Mouse (Mus musculus) midbrain, embryonic 14.5 days (tissue): Measurements from ENCODE around the gene Proser2. TPM values are rescaled to one million over a fixed set of nuclear protein-coding genes. Genes with fewer than 3 reads are reported as not detected.

ENCODE experiments used
- ATAC-seq: fragments of 200-750 bp; cut with Nextera tagmentation; 2 replicates; pipeline ENCODE4 v1.8.0; 2017; ENCODE audit warnings: moderate number of reproducible peaks, moderate library complexity; ENCODE audit not compliant: low FRiP score, low TSS enrichment
- DNase-seq: peaks from one replicate; pipeline ENCODE4 v3.0.0-alpha.2; 2015
- H3K27ac ChIP-seq: fragments of 300-500 bp; sonication (generic); replicated peaks from 2 replicates; pipeline ENCODE4 v1.5.1; 2014; ENCODE audit warnings: mild to moderate bottlenecking, low read depth, low read length, moderate library complexity
- H3K27me3 ChIP-seq: fragments of 300-500 bp; sonication (generic); 2 replicates; pipeline ENCODE4 v1.6.1; 2014; ENCODE audit warnings: low read length, control low read depth, mixed read lengths; ENCODE audit not compliant: control insufficient read depth, insufficient read depth
- H3K36me3 ChIP-seq: fragments of 300-500 bp; sonication (generic); 2 replicates; pipeline ENCODE4 v1.6.1; 2014; ENCODE audit warnings: low read length, control low read depth; ENCODE audit not compliant: control insufficient read depth, insufficient read depth
- H3K4me1 ChIP-seq: fragments of 300-500 bp; sonication (generic); 2 replicates; pipeline ENCODE4 v1.6.1; 2014; ENCODE audit warnings: mild to moderate bottlenecking, antibody characterized with exemption, low read length, control low read depth; ENCODE audit not compliant: control insufficient read depth, insufficient read depth
- H3K4me2 ChIP-seq: fragments of 300-500 bp; sonication (generic); 2 replicates; pipeline ENCODE4 v1.6.1; 2014; ENCODE audit warnings: mild to moderate bottlenecking, low read length, moderate library complexity
- H3K4me3 ChIP-seq: fragments of 300-500 bp; sonication (generic); replicated peaks from 2 replicates; pipeline ENCODE4 v1.5.1; 2014; ENCODE audit warnings: low read depth, low read length
- H3K9ac ChIP-seq: fragments of 300-500 bp; sonication (generic); replicated peaks from 2 replicates; pipeline ENCODE4 v1.6.1; 2014; ENCODE audit warnings: mild to moderate bottlenecking, low read length, moderate library complexity
- H3K9me3 ChIP-seq: fragments of 300-500 bp; sonication (generic); 2 replicates; pipeline ENCODE4 v1.6.1; 2016; ENCODE audit warnings: low read length, control low read depth, mixed read lengths; ENCODE audit not compliant: control insufficient read depth
- WGBS: fragments of 180-500 bp; shearing (Covaris S2); extraction: QIAGEN DNeasy Blood & Tissue Kit; methylation state at CpG from one replicate; pipeline ENCODE4 v1.1.7; 2014; 5-methylcytosine and 5-hydroxymethylcytosine counted together
- polyA plus RNA-seq: library from polyadenylated mRNA; unstranded; fragments of >200 nt; fragmentation: Nextera tagmentation; extraction: Ambion mirVana; gene quantifications from 2 replicates; pipeline ENCODE4 v1.2.1, GENCODE M21; 2014

Proser2 gene
- polyA plus RNA-seq, 1 experiment from 2014 or later, result 4.1 TPM

GRCm38 (mm10) chr2:6162366-6163040 lies 32.5 kb upstream of the Proser2 start:
- Histone ChIP-seq H3K4me1 (no peaks in the 10 kb centered on the region), H3K9ac (no peak overlapping the region), H3K27me3 (no peaks in the 10 kb centered on the region), H3K36me3 (no peaks in the 10 kb centered on the region), H3K4me2 (no peak overlapping the region), H3K27ac (no peak overlapping the region), H3K4me3 (no peak overlapping the region), H3K9me3 (no peaks in the 10 kb centered on the region)
- WGBS, result 66% methylated on average over 6 of the region's 6 CpGs
- DNase-seq (no peak), ATAC-seq (no peak)

- WGBS, result 47% methylated on average over 2 of the region's 2 CpGs
- no peaks in the 10 kb centered on the region for H3K36me3 ChIP-seq
- H3K9ac ChIP-seq, result no peak overlapping the region
- H3K27ac ChIP-seq, result no peak overlapping the region
- no peaks in the 10 kb centered on the region for H3K27me3 ChIP-seq
- no peak overlapping the region for H3K4me2 ChIP-seq
- DNase-seq (no peak), ATAC-seq (no peak)
- H3K4me3 ChIP-seq, result no peak overlapping the region
- H3K9me3 ChIP-seq, result no peaks in the 10 kb centered on the region
- no peaks in the 10 kb centered on the region for H3K4me1 ChIP-seq
Measured at GRCm38 (mm10) chr2:6159735-6160134, 29.7 kb upstream of the Proser2 start.

- Histone ChIP-seq H3K27me3 (no peaks in the 10 kb centered on the region), H3K36me3 (no peaks in the 10 kb centered on the region), H3K4me2 (no peak overlapping the region), H3K9me3 (no peaks in the 10 kb centered on the region), H3K4me3 (no peak overlapping the region), H3K27ac (no peak overlapping the region), H3K4me1 (no peaks in the 10 kb centered on the region), H3K9ac (no peak overlapping the region)
- 93% methylated on average over 9 of the region's 9 CpGs for WGBS
- DNase-seq (no peak), ATAC-seq (no peak)
Measured at GRCm38 (mm10) chr2:6159219-6159618, 29.2 kb upstream of the Proser2 start.

- Histone ChIP-seq H3K9me3 (no peaks in the 10 kb centered on the region), H3K27ac (no peak overlapping the region), H3K27me3 (no peaks in the 10 kb centered on the region), H3K4me3 (no peak overlapping the region), H3K4me1 (no peaks in the 10 kb centered on the region), H3K9ac (no peak overlapping the region), H3K4me2 (no peak overlapping the region), H3K36me3 (no peaks in the 10 kb centered on the region)
- WGBS, result 95% methylated on average over 7 of the region's 7 CpGs
- ATAC-seq (no peak), DNase-seq (no peak)
Measured at GRCm38 (mm10) chr2:6157635-6158034, 27.6 kb upstream of the Proser2 start.

DNA sequence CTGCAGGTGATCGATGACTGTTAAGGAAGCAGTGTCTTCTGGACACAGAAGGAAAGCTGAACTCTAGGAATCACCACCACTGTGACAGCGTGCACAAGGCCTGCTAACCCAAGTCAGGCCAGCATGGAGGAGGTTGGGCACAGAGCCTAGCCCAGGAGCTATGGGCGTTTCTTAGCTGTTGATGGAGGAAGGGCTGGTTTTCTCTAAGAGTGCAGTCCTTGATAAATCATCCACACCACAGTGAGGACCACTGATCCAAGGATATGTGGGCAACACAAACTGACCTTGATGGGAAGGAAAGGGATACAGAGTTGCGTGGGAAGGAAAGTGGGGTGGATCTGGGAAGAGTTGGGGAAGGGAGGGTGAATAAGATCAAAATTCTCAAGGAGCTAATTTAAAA lies 27.2 kb upstream of the Proser2 start:
- H3K27ac ChIP-seq, result no peak overlapping the region
- H3K4me2 ChIP-seq, result no peak overlapping the region

DNA sequence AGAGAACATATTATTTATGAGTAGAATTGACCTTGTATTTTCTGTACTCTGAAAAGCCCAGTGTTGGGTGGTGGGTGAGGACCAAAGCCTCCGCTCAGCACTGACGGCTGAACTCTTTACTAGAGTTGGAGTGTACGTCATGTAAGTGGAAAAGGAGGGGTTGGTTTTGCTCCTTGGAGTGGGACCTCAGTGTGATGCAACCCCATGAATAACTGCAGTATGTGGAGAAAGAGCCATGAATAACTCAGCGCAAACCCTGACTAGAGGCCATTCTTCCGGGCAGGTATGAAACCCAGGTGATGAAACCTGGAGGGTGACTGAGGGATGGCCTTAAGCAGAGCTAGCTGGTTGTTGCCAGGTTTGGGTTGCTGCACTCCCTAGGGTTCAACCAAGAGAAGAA lies 19.8 kb upstream of the Proser2 start:
- ATAC-seq (no peak), DNase-seq (no peak)
- H3K4me1 ChIP-seq, result no peaks in the 10 kb centered on the region
- no peaks in the 10 kb centered on the region for H3K36me3 ChIP-seq
- H3K4me3 ChIP-seq, result no peak overlapping the region
- WGBS, result 96% methylated on average over 5 of the region's 5 CpGs
- H3K9ac ChIP-seq, result no peak overlapping the region
- no peaks in the 10 kb centered on the region for H3K27me3 ChIP-seq
- no peak overlapping the region for H3K27ac ChIP-seq
- no peak overlapping the region for H3K4me2 ChIP-seq
- H3K9me3 ChIP-seq, result no peaks in the 10 kb centered on the region

More for the DNA sequence above, 27.2 kb upstream of the Proser2 start:
- H3K9me3 ChIP-seq, result no peaks in the 10 kb centered on the region
- H3K27me3 ChIP-seq, result no peaks in the 10 kb centered on the region
- no peak overlapping the region for H3K9ac ChIP-seq
- H3K4me1 ChIP-seq, result no peaks in the 10 kb centered on the region
- 89% methylated on average over 4 of the region's 4 CpGs for WGBS
- no peaks in the 10 kb centered on the region for H3K36me3 ChIP-seq
- no peak overlapping the region for H3K4me3 ChIP-seq
- DNase-seq, result no peak
- no peak for ATAC-seq

DNA sequence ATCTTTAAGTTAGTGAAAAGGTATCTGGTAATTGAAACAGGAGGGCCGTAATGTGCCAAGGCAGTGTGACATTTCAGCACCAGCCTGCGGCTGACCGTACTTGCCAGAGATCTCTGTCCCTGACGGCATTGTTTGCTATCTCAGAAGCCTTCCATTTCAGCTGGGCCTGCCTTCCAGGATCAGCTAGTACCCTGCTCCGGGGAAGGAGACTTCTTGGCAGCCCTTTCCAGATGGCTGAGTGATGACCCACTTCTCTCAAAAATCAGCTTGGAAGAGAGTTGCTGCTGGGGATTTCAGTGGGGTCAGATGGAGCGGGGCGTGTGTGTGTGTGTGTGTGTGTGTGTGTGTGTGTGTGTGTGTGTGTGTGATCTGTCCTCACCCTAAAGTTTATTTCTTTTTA lies 16.9 kb upstream of the Proser2 start:
- no peaks in the 10 kb centered on the region for H3K4me1 ChIP-seq
- H3K9ac ChIP-seq, result no peak overlapping the region
- H3K36me3 ChIP-seq, result no peaks in the 10 kb centered on the region
- H3K4me3 ChIP-seq, result no peak overlapping the region
- ATAC-seq, result no peak
- WGBS, result 88% methylated on average over 7 of the region's 7 CpGs
- H3K27me3 ChIP-seq, result no peaks in the 10 kb centered on the region
- H3K27ac ChIP-seq, result no peak overlapping the region
- no peak overlapping the region for H3K4me2 ChIP-seq
- no peaks in the 10 kb centered on the region for H3K9me3 ChIP-seq
- DNase-seq, result no peak

DNA sequence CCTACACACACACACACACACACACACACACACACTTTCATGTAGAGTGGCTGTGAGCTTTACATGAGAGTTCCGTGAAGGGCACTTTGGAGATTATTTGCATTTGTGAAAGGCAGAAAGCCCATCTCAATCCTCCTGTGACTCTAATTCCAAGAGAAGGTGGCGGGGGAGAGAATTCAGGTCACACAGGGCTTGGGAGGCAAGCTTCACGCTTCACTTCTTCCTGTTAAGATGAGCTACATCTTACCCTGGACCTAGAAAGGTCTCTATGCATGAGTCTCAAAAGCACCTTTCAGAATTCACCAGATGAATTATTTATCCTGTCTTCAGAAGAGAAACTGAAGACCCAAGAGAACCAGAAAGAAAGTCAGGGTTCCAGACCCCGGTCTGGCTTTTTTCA lies 16.2 kb upstream of the Proser2 start:
- 59% methylated on average over 4 of the region's 4 CpGs for WGBS
- H3K9me3 ChIP-seq, result no peaks in the 10 kb centered on the region
- no peaks in the 10 kb centered on the region for H3K27me3 ChIP-seq
- no peaks in the 10 kb centered on the region for H3K4me1 ChIP-seq
- H3K9ac ChIP-seq, result no peak overlapping the region
- H3K4me2 ChIP-seq, result no peak overlapping the region
- H3K36me3 ChIP-seq, result no peaks in the 10 kb centered on the region
- no peak overlapping the region for H3K27ac ChIP-seq
- ATAC-seq, result no peak
- DNase-seq, result no peak
- H3K4me3 ChIP-seq, result no peak overlapping the region

DNA sequence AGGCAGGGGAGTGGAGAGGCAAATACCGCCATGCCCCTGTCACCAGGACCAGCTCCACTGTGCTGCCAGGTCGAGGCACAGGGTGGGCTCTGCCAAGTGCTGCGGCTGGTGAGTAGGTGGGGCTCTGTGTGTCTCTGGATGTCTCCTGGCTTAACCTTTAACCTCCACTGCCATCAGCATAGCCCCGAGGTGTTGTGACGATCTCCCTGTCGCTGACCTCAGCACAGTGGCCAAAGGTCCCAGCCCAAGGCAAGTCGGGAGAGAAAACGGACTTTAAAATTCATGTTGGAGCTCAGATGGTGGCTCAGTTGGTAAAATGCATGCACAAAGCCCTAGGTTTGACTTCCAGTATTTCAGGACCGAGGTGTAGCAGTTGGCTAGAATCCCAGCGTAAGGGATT lies 15.6 kb upstream of the Proser2 start:
- DNase-seq (no peak), ATAC-seq (peak; percentile 31; the same call in 1 of the 2 replicates)
- H3K27ac ChIP-seq, result no peak overlapping the region
- no peaks in the 10 kb centered on the region for H3K27me3 ChIP-seq
- no peaks in the 10 kb centered on the region for H3K4me1 ChIP-seq
- no peak overlapping the region for H3K9ac ChIP-seq
- no peaks in the 10 kb centered on the region for H3K9me3 ChIP-seq
- no peak overlapping the region for H3K4me3 ChIP-seq
- WGBS, result 81% methylated on average over 10 of the region's 10 CpGs
- H3K36me3 ChIP-seq, result no peaks in the 10 kb centered on the region
- no peak overlapping the region for H3K4me2 ChIP-seq
